Mouse (Mus musculus) kidney, embryonic 16.5 days (tissue): ENCODE results near the gene Bcl9. TPM values are rescaled to one million over a fixed set of nuclear protein-coding genes. Genes with fewer than 3 reads are reported as not detected.

ENCODE experiments used
- ATAC-seq: fragments of 200-750 bp; cut with Nextera tagmentation; 2 replicates; pipeline ENCODE4 v1.8.0; 2017; ENCODE audit warnings: moderate TSS enrichment; ENCODE audit not compliant: low FRiP score, low TSS enrichment
- H3K27ac ChIP-seq: fragments of 300-500 bp; sonication (generic); 2 replicates; pipeline ENCODE4 v1.5.1; 2014; ENCODE audit warnings: low read length
- H3K27me3 ChIP-seq: fragments of 300-500 bp; sonication (generic); 2 replicates; pipeline ENCODE4 v1.6.1; 2014; ENCODE audit warnings: low read length, control low read depth, mixed read lengths; ENCODE audit not compliant: insufficient read depth
- H3K36me3 ChIP-seq: fragments of 300-500 bp; sonication (generic); 2 replicates; pipeline ENCODE4 v1.6.1; 2014; ENCODE audit warnings: low read length, control low read depth, mixed read lengths; ENCODE audit not compliant: insufficient read depth
- H3K4me1 ChIP-seq: fragments of 300-500 bp; sonication (generic); 2 replicates; pipeline ENCODE4 v1.6.1; 2014; ENCODE audit warnings: low read length, control low read depth, mixed read lengths; ENCODE audit not compliant: insufficient read depth
- H3K4me2 ChIP-seq: fragments of 300-500 bp; sonication (generic); replicated peaks from 2 replicates; pipeline ENCODE4 v1.6.1; 2014; ENCODE audit warnings: low read depth, low read length
- H3K4me3 ChIP-seq: fragments of 300-500 bp; sonication (generic); 2 replicates; pipeline ENCODE4 v1.5.1; 2014; ENCODE audit warnings: mild to moderate bottlenecking, low read length
- H3K9ac ChIP-seq: fragments of 300-500 bp; sonication (generic); replicated peaks from 2 replicates; pipeline ENCODE4 v1.6.1; 2014; ENCODE audit warnings: low read length
- H3K9me3 ChIP-seq: fragments of 300-500 bp; sonication (generic); 2 replicates; pipeline ENCODE4 v1.6.1; 2016; ENCODE audit warnings: low read length, control low read depth
- WGBS: fragments of 180-500 bp; shearing (Covaris S2); extraction: QIAGEN DNeasy Blood & Tissue Kit; methylation state at CpG from one replicate; pipeline ENCODE4 v1.1.7; 2014; 5-methylcytosine and 5-hydroxymethylcytosine counted together
- polyA plus RNA-seq: library from polyadenylated mRNA; unstranded; fragments of >200 nt; fragmentation: Nextera tagmentation; extraction: Ambion mirVana; gene quantifications from 2 replicates; pipeline ENCODE4 v1.2.1, GENCODE M21; 2015

Bcl9 gene
- 60.8 and 68.7 TPM in 2 replicates for polyA plus RNA-seq

GRCm38 (mm10) chr3:97297553-97298432 is at the start of gene Bcl9:
Gene Bcl9, minus strand, starts transcription at chr3:97297917.
- Histone ChIP-seq H3K4me3 (peak within 1 kb of the TSS; percentile 68), H3K9me3 (no peaks in the 10 kb centered on the region), H3K36me3 (no peaks in the 10 kb centered on the region), H3K9ac (peak within 1 kb of the TSS; percentile 89), H3K4me1 (peaks cover 37% of the 10 kb centered on the region), H3K27ac (peak within 1 kb of the TSS; percentile 99), H3K4me2 (peak within 1 kb of the TSS; percentile 68), H3K27me3 (no peaks in the 10 kb centered on the region)
- WGBS: 0% methylated on average over 21 of the region's 21 CpGs
- peak; percentile 88 for ATAC-seq

- H3K9ac ChIP-seq: no peak overlapping the region
- no peaks in the 10 kb centered on the region for H3K9me3 ChIP-seq
- H3K36me3 ChIP-seq: no peaks in the 10 kb centered on the region
- WGBS: 72% methylated on average over 5 of the region's 5 CpGs
- H3K4me3 ChIP-seq: no peak overlapping the region
- ATAC-seq: no peak
- no peak overlapping the region for H3K27ac ChIP-seq
- no peak overlapping the region for H3K4me2 ChIP-seq
- H3K27me3 ChIP-seq: no peaks in the 10 kb centered on the region
- H3K4me1 ChIP-seq: peaks cover 21% of the 10 kb centered on the region
Measured at GRCm38 (mm10) chr3:97339193-97339576, 41.5 kb upstream of the Bcl9 start.

DNA sequence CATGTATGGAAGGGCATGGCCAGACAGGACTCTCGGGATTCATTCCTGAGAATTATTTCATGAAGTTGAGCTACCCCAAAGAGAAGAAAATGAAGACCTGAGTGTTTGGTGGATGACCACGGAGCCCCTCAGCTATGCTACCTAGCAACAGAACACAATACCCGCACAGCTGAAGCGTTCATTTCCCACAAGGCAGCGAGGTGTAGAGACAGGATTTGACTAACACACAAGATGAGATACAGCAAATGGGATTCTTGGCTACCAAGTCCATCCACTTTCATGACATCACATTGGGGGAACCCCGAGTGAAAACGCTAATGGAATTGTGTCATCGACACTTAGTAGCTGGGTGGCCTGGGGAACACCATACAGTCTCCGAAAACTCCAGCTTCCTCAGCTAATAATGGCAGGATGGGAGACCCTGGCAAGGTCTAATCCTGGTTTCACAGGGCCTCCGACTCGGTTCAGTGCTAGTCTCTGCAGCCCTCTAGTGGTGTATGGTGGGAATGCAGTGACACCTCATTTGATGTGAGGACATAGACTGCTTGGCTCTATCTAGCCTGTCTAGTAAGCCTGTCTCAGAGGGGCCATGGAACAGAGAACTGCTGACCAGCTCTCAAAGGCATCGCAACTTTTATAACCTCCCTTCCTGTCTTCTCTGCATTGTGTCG is 40.9 kb upstream of the Bcl9 start:
- WGBS: 22% methylated on average over 13 of the region's 13 CpGs
- Histone ChIP-seq H3K9ac (no peak overlapping the region), H3K36me3 (no peaks in the 10 kb centered on the region), H3K4me2 (no peak overlapping the region), H3K4me3 (no peak overlapping the region), H3K27ac (no peak overlapping the region), H3K9me3 (no peaks in the 10 kb centered on the region), H3K4me1 (peaks cover 21% of the 10 kb centered on the region), H3K27me3 (no peaks in the 10 kb centered on the region)
- peak; percentile 86 for ATAC-seq

DNA sequence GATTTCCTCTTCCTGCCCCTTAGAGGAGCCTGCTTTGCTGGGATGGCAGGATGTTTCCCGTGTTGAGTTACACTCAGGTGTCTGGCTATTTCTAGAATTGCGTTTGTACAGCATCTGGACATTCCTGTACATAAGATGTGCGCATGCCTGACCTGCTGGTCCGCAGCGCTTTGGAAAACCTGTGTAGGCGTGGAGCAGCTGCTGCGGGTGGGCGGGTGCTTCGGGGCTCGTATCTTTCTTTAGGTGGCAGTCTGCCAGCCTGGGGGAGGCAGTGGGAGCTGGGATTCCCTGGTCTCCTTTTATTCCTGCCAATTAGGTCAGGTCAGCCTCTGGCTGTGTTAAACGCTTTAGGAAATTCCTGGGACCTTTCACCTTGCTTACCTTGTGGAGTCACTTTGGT is 39.6 kb upstream of the Bcl9 start:
- H3K27me3 ChIP-seq: no peaks in the 10 kb centered on the region
- peak; percentile 67 for ATAC-seq
- 5% methylated on average over 11 of the region's 11 CpGs for WGBS
- peaks cover 21% of the 10 kb centered on the region for H3K4me1 ChIP-seq
- no peaks in the 10 kb centered on the region for H3K36me3 ChIP-seq
- H3K27ac ChIP-seq: no peak overlapping the region
- H3K9me3 ChIP-seq: no peaks in the 10 kb centered on the region
- H3K9ac ChIP-seq: 0 out of 2 replicates have a peak overlapping the region, but pooled peaks have one; percentile 1
- H3K4me3 ChIP-seq: no peak overlapping the region
- peak overlapping the region; percentile 26 for H3K4me2 ChIP-seq

GRCm38 (mm10) chr3:97336331-97336730 is 38.6 kb upstream of the Bcl9 start:
- Histone ChIP-seq H3K36me3 (no peaks in the 10 kb centered on the region), H3K4me1 (peaks cover 21% of the 10 kb centered on the region), H3K27ac (peak overlapping the region; percentile 28; the same call in 1 of the 2 replicates), H3K4me2 (no peak overlapping the region), H3K9me3 (no peaks in the 10 kb centered on the region), H3K9ac (no peak overlapping the region), H3K27me3 (no peaks in the 10 kb centered on the region), H3K4me3 (no peak overlapping the region)
- WGBS: 39% methylated on average over 4 of the region's 4 CpGs
- no peak for ATAC-seq

GRCm38 (mm10) chr3:97334618-97335017 is 36.9 kb upstream of the Bcl9 start:
- Histone ChIP-seq H3K36me3 (no peaks in the 10 kb centered on the region), H3K4me2 (no peak overlapping the region), H3K27ac (no peak overlapping the region), H3K9ac (no peak overlapping the region), H3K27me3 (no peaks in the 10 kb centered on the region), H3K4me1 (peaks cover 21% of the 10 kb centered on the region), H3K4me3 (no peak overlapping the region), H3K9me3 (no peaks in the 10 kb centered on the region)
- ATAC-seq: no peak
- WGBS: 60% methylated on average over 9 of the region's 9 CpGs

DNA sequence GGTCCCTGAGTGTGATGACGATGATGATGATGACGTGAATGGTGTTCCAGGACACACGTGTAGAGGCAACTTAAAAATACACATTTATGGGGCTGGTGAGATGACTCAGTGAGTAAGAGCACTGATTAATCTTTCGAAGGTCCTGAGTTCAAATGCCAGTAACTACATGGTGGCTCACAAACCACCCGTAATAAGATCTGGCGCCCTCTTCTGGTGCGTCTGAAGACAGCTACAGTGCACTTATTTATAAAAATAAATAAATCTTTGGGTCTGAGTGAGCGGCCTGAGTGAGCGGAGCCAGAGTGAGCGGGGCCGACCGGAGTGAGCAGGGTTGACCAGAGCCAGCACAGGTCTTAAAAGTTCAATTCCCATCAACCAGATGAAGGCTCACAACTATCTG is 34.5 kb upstream of the Bcl9 start:
- no peak overlapping the region for H3K4me2 ChIP-seq
- H3K9me3 ChIP-seq: 0 out of 2 replicates have a peak, but pooled peaks cover 3% of the 10 kb centered on the region
- H3K4me3 ChIP-seq: no peak overlapping the region
- 86% methylated on average over 12 of the region's 12 CpGs for WGBS
- H3K4me1 ChIP-seq: peaks cover 13% of the 10 kb centered on the region
- no peak for ATAC-seq
- no peak overlapping the region for H3K9ac ChIP-seq
- H3K27me3 ChIP-seq: no peaks in the 10 kb centered on the region
- no peaks in the 10 kb centered on the region for H3K36me3 ChIP-seq
- no peak overlapping the region for H3K27ac ChIP-seq

DNA sequence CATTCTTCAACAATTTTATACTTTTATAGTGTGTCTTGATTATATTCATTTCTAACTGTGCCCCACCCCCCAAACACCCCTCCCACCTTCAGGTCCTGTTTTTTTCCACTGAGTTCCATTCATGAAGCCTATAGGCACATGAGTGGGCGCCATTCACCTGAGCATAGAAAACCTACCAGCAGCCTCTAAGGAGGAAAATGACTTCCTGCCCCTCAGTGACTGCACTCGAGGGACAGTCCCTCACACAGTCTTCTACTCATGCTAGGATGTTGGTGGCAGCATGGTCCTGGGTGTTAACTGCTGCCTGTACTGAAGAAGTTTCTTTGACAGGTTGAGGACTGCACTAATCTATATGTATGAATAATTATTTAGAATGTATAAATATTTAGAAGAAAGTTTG is 30.1 kb upstream of the Bcl9 start:
- WGBS: 88% methylated on average over 2 of the region's 2 CpGs
- no peak overlapping the region for H3K4me3 ChIP-seq
- no peak for ATAC-seq
- no peaks in the 10 kb centered on the region for H3K4me1 ChIP-seq
- H3K27ac ChIP-seq: no peak overlapping the region
- H3K9ac ChIP-seq: no peak overlapping the region
- no peaks in the 10 kb centered on the region for H3K36me3 ChIP-seq
- H3K27me3 ChIP-seq: no peaks in the 10 kb centered on the region
- H3K4me2 ChIP-seq: no peak overlapping the region
- 0 out of 2 replicates have a peak, but pooled peaks cover 3% of the 10 kb centered on the region for H3K9me3 ChIP-seq

- no peak overlapping the region for H3K4me2 ChIP-seq
- no peak overlapping the region for H3K27ac ChIP-seq
- H3K27me3 ChIP-seq: no peaks in the 10 kb centered on the region
- H3K36me3 ChIP-seq: no peaks in the 10 kb centered on the region
- H3K9ac ChIP-seq: no peak overlapping the region
- 0 out of 2 replicates have a peak, but pooled peaks cover 3% of the 10 kb centered on the region for H3K9me3 ChIP-seq
- H3K4me1 ChIP-seq: no peaks in the 10 kb centered on the region
- H3K4me3 ChIP-seq: no peak overlapping the region
- ATAC-seq: no peak
- WGBS: 93% methylated on average over 1 of the region's 1 CpGs
Measured at GRCm38 (mm10) chr3:97327356-97327755, 29.6 kb upstream of the Bcl9 start.
